Mouse (Mus musculus): ENCODE results near the gene Ddx6. TPM values are rescaled to one million over a fixed set of nuclear protein-coding genes. Genes with fewer than 3 reads are reported as not detected.

The Ddx6 gene
- polyA plus RNA-seq, 1 experiment from 2014 or later, result 9.3 TPM

- Histone ChIP-seq H3K9ac (no peak overlapping the region), H3K4me3 (no peak overlapping the region; the same call in 1 of the 2 replicates), H3K4me2 (peak overlapping the region; percentile 41), H3K9me3 (replicated peaks) (no peaks in the 10 kb centered on the region), H3K36me3 (no peaks in the 10 kb centered on the region), H3K27ac (no peak overlapping the region), H3K27me3 (replicated peaks) (peaks cover 8% of the 10 kb centered on the region; the same call in 1 of the 2 replicates), H3K4me1 (peaks cover 10% of the 10 kb centered on the region)
- WGBS (ENCODE audit: insufficient replicate concordance), result 30% methylated on average over 15 of the region's 15 CpGs
- ATAC-seq, result peak; percentile 55; the same call in 1 of the 2 replicates
Observed at GRCm38 (mm10) chr9:44645924-44646323, 41.2 kb downstream of the Ddx6 start.

GRCm38 (mm10) chr9:44646366-44646765 is 41.7 kb downstream of the Ddx6 start:
- Histone ChIP-seq H3K9ac (no peak overlapping the region), H3K4me2 (peak overlapping the region; percentile 41)
- 66% methylated on average over 6 of the region's 6 CpGs for WGBS (ENCODE audit: insufficient replicate concordance)

GRCm38 (mm10) chr9:44647026-44647425 is 42.3 kb downstream of the Ddx6 start:
- WGBS (ENCODE audit: insufficient replicate concordance), result 85% methylated on average over 8 of the region's 8 CpGs
- H3K4me3 ChIP-seq, result no peak overlapping the region
- no peak overlapping the region for H3K9ac ChIP-seq
- H3K27me3 ChIP-seq (replicated peaks), result peaks cover 15% of the 10 kb centered on the region
- peaks cover 10% of the 10 kb centered on the region for H3K4me1 ChIP-seq
- H3K9me3 ChIP-seq (replicated peaks), result no peaks in the 10 kb centered on the region
- H3K27ac ChIP-seq, result no peak overlapping the region
- ATAC-seq, result no peak
- H3K4me2 ChIP-seq, result no peak overlapping the region
- no peaks in the 10 kb centered on the region for H3K36me3 ChIP-seq

More at GRCm38 (mm10) chr9:44646366-44646765, 41.7 kb downstream of the Ddx6 start:
- H3K36me3 ChIP-seq, result no peaks in the 10 kb centered on the region
- H3K27me3 ChIP-seq (replicated peaks), result peaks cover 12% of the 10 kb centered on the region
- no peaks in the 10 kb centered on the region for H3K9me3 ChIP-seq (replicated peaks)
- peaks cover 10% of the 10 kb centered on the region for H3K4me1 ChIP-seq
- H3K27ac ChIP-seq, result no peak overlapping the region
- no peak for ATAC-seq
- no peak overlapping the region; the same call in 1 of the 2 replicates for H3K4me3 ChIP-seq

DNA sequence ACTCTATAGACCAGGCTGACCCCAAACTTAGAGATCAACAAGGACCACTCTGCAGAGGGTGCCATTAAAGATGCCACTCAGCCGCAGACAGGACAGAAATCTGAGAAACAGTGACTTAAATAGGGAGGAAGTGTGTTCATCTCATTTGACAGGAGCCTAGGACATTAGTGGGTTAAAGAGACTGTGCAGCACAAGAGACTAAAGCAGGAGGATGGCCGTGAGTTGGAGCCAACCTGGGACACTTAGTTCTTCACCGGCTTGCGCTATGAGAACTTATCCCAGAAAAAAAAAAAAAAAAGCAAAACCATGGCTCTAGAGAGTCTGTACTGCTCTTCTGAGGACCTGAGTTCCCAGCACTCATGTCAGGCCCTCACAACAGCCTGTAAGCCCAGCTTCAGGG is 43.0 kb downstream of the Ddx6 start:
- peaks cover 10% of the 10 kb centered on the region for H3K4me1 ChIP-seq
- no peak overlapping the region for H3K27ac ChIP-seq
- H3K36me3 ChIP-seq, result no peaks in the 10 kb centered on the region
- no peak overlapping the region for H3K4me3 ChIP-seq
- H3K4me2 ChIP-seq, result no peak overlapping the region
- WGBS (ENCODE audit: insufficient replicate concordance), result 77% methylated on average over 4 of the region's 4 CpGs
- ATAC-seq, result no peak
- no peak overlapping the region for H3K9ac ChIP-seq
- H3K27me3 ChIP-seq (replicated peaks), result peaks cover 15% of the 10 kb centered on the region
- no peaks in the 10 kb centered on the region for H3K9me3 ChIP-seq (replicated peaks)

- peaks cover 17% of the 10 kb centered on the region for H3K27me3 ChIP-seq (replicated peaks)
- no peak overlapping the region for H3K9ac ChIP-seq
- H3K27ac ChIP-seq, result no peak overlapping the region
- 56% methylated on average over 7 of the region's 7 CpGs for WGBS (ENCODE audit: insufficient replicate concordance)
- ATAC-seq, result no peak
- H3K4me3 ChIP-seq, result no peak overlapping the region
- peaks cover 10% of the 10 kb centered on the region for H3K4me1 ChIP-seq
- H3K4me2 ChIP-seq, result no peak overlapping the region
- no peaks in the 10 kb centered on the region for H3K9me3 ChIP-seq (replicated peaks)
- no peaks in the 10 kb centered on the region for H3K36me3 ChIP-seq
Observed at GRCm38 (mm10) chr9:44648881-44649281, 44.2 kb downstream of the Ddx6 start.

DNA sequence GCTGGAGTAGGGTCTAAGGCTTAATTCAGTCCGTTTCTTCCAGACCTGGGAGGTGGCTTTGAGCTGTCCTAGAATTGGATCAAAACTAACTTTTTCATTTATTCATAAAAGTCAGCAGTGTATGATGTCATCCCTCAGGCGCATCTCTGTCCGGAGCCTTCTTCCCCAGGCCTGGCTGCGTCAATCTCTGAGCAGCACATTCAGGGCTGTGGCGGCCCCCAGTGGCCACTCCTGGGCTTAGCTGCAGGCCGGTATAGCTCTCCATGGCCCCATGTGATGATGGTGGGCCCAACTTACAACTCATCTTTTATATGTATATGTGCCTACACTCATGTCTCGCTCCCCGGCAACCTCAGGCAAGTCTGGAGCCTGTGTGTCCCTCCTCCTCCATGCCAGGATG is 47.3 kb downstream of the Ddx6 start:
- Histone ChIP-seq H3K27ac (no peak overlapping the region), H3K4me2 (no peak overlapping the region), H3K36me3 (no peaks in the 10 kb centered on the region), H3K4me3 (no peak overlapping the region), H3K9ac (no peak overlapping the region), H3K4me1 (peaks cover 8% of the 10 kb centered on the region), H3K27me3 (replicated peaks) (peaks cover 19% of the 10 kb centered on the region), H3K9me3 (replicated peaks) (no peaks in the 10 kb centered on the region)
- ATAC-seq, result peak; percentile 51; the same call in 1 of the 2 replicates
- 10% methylated on average over 8 of the region's 8 CpGs for WGBS (ENCODE audit: insufficient replicate concordance)

GRCm38 (mm10) chr9:44653896-44654295 is 49.2 kb downstream of the Ddx6 start:
- peaks cover 19% of the 10 kb centered on the region for H3K27me3 ChIP-seq (replicated peaks)
- no peaks in the 10 kb centered on the region for H3K36me3 ChIP-seq
- WGBS (ENCODE audit: insufficient replicate concordance), result 51% methylated on average over 4 of the region's 4 CpGs
- no peak overlapping the region for H3K27ac ChIP-seq
- H3K4me1 ChIP-seq, result peaks cover 8% of the 10 kb centered on the region
- H3K9ac ChIP-seq, result no peak overlapping the region
- H3K4me2 ChIP-seq, result no peak overlapping the region
- ATAC-seq, result no peak
- H3K4me3 ChIP-seq, result no peak overlapping the region
- H3K9me3 ChIP-seq (replicated peaks), result no peaks in the 10 kb centered on the region

GRCm38 (mm10) chr9:44655098-44656066 is 50.7 kb downstream of the Ddx6 start:
- Histone ChIP-seq H3K36me3 (no peaks in the 10 kb centered on the region), H3K27ac (no peak overlapping the region), H3K4me2 (peak overlapping the region; percentile 64), H3K9me3 (replicated peaks) (no peaks in the 10 kb centered on the region), H3K4me3 (peak overlapping the region; percentile 32), H3K9ac (no peak overlapping the region), H3K4me1 (peaks cover 8% of the 10 kb centered on the region), H3K27me3 (replicated peaks) (peaks cover 14% of the 10 kb centered on the region)
- WGBS (ENCODE audit: insufficient replicate concordance), result 23% methylated on average over 26 of the region's 26 CpGs
- ATAC-seq, result no peak

GRCm38 (mm10) chr9:44663706-44664105 is 59.0 kb downstream of the Ddx6 start:
- 72% methylated on average over 6 of the region's 6 CpGs for WGBS (ENCODE audit: insufficient replicate concordance)
- Histone ChIP-seq H3K4me2 (no peak overlapping the region), H3K27ac (no peak overlapping the region), H3K36me3 (no peaks in the 10 kb centered on the region), H3K4me1 (no peaks in the 10 kb centered on the region), H3K9me3 (replicated peaks) (no peaks in the 10 kb centered on the region), H3K27me3 (replicated peaks) (peaks cover 4% of the 10 kb centered on the region; the same call in 1 of the 2 replicates), H3K4me3 (no peak overlapping the region), H3K9ac (no peak overlapping the region)
- ATAC-seq, result no peak

DNA sequence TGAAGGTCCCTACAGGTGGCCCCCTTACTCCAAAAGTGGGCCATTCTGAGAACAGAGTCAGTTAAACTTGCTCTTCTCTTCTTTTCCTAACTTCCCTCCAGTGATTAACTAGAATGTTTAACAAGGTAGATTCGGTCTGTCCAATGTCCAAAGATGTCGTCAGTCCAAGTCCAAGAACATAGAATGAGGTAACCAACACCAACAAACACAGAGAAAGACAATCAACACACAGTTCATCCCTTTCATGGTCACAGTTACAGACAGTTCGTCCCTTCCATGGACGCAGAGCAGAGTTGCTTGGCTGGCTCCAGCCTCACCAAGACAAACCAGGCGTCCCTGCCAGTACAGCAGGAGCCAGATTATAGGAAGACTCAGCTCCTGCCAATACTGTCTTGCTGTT is 66.7 kb downstream of the Ddx6 start:
- Histone ChIP-seq H3K27ac (no peak overlapping the region), H3K4me3 (no peak overlapping the region), H3K9me3 (replicated peaks) (no peaks in the 10 kb centered on the region), H3K4me2 (no peak overlapping the region), H3K9ac (no peak overlapping the region), H3K36me3 (no peaks in the 10 kb centered on the region), H3K4me1 (no peaks in the 10 kb centered on the region), H3K27me3 (replicated peaks) (peaks cover 16% of the 10 kb centered on the region)
- WGBS (ENCODE audit: insufficient replicate concordance), result 68% methylated on average over 5 of the region's 5 CpGs
- ATAC-seq, result no peak

- Histone ChIP-seq H3K27me3 (replicated peaks) (peaks cover 14% of the 10 kb centered on the region), H3K4me2 (no peak overlapping the region), H3K4me3 (no peak overlapping the region), H3K36me3 (no peaks in the 10 kb centered on the region), H3K27ac (no peak overlapping the region), H3K9ac (no peak overlapping the region), H3K4me1 (no peaks in the 10 kb centered on the region), H3K9me3 (replicated peaks) (no peaks in the 10 kb centered on the region)
- ATAC-seq, result no peak
- WGBS (ENCODE audit: insufficient replicate concordance), result 33% methylated on average over 2 of the region's 2 CpGs
Observed at GRCm38 (mm10) chr9:44672291-44672865, 67.7 kb downstream of the Ddx6 start.

GRCm38 (mm10) chr9:44673005-44673404 is 68.3 kb downstream of the Ddx6 start, which contains the start of gene Treh:
TSS of gene Treh (plus strand) at chr9:44673233.
- WGBS (ENCODE audit: insufficient replicate concordance), result 63% methylated on average over 3 of the region's 3 CpGs
- no peaks in the 10 kb centered on the region for H3K9me3 ChIP-seq (replicated peaks)

More at GRCm38 (mm10) chr9:44673005-44673404, 68.3 kb downstream of the Ddx6 start, which contains the start of gene Treh:
- no peaks in the 10 kb centered on the region for H3K4me1 ChIP-seq
- no peak within 1 kb of the TSS for H3K4me2 ChIP-seq
- no peak within 1 kb of the TSS for H3K27ac ChIP-seq
- H3K27me3 ChIP-seq (replicated peaks), result peaks cover 12% of the 10 kb centered on the region; the same call in 1 of the 2 replicates
- H3K4me3 ChIP-seq, result no peak within 1 kb of the TSS
- no peak for ATAC-seq
- H3K9ac ChIP-seq, result no peak within 1 kb of the TSS
- H3K36me3 ChIP-seq, result no peaks in the 10 kb centered on the region

Data from liver, embryonic 12.5 days (tissue).